In genomic region chr17:23873884-23874856, GRCm38 (mm10) we compare ENCODE assay signal across 10 mouse cellular contexts. TPM values are rescaled to one million over a fixed set of nuclear protein-coding genes. Genes with fewer than 3 reads are reported as not detected.
DNase-seq lines count a peak whose midpoint lies in the region; ATAC-seq and TF ChIP-seq lines count a peak whose summit lies in the region.
"Had no signal": no experiment of that assay in that cellular context is flagged by ENCODE, and none has a peak within 500 bp of the region (broad histone marks: within the 10 kb centered on the region; RNA-seq: fewer than 3 reads in every experiment).

No protein-coding gene starts in this region.

- peak; percentile 80 for TF ChIP-seq CTCF in left cerebral cortex, adult 2 months (IDR thresholded peaks at IDR 0.05)

- intact Hi-C loops in left cerebral cortex, adult 2 months (cut with DNase I): loop anchor here (1.0 kb wide), 1 partner anchor 86 kb away; no protein-coding TSS in a partner anchor
- intact Hi-C loops in heart, postnatal 36 days (cut with DNase I): loop anchor here (1.0 to 5.0 kb wide), 3 partner anchors 86 to 125 kb away; partner anchors contain the start of gene Flywch1

- no peak for ATAC-seq in activated CD4-positive, CD25-positive, alpha-beta regulatory T cell, adult 4 months

- H3K27ac ChIP-seq in left cerebral cortex, adult 2 months: no peak overlapping the region
- H3K27ac ChIP-seq: limb, embryonic 12.5 days had no signal

- no peak overlapping the region for H3K4me3 ChIP-seq in left cerebral cortex, adult 2 months
- H3K4me3 ChIP-seq: limb, embryonic 12.5 days had no signal

- DNase-seq in left cerebral cortex, adult 2 months (ENCODE audit: extremely low spot score in 1 of 2, low spot score in 2 of 2): peak in 1 of 2 experiments; percentile 20
- no peak for DNase-seq in left cerebral cortex, adult 8-10 months (ENCODE audit: low spot score in 2 of 2)
- peak; percentile 12 for DNase-seq in MEL-GATA-1-ER (ENCODE audit: extremely low read depth, low read depth)
- DNase-seq in cerebellum, adult 8-10 months: peak; percentile 48
- peak; percentile 38 to 51 for DNase-seq in heart, postnatal 36 days
- DNase-seq in layer of hippocampus, adult 9-11 months: peak; percentile 15
- DNase-seq in retina, adult 2 months (ENCODE audit: low read depth, low spot score): peak; percentile 25

RNA-seq across cellular contexts. Expression of gene Prss21, which starts 6.3 kb away (rescaled TPM):
- total RNA-seq in left cerebral cortex, adult 2 months (2021): not detected
- not detected for total RNA-seq in left cerebral cortex, adult 8-10 months (2022)
- not detected for total RNA-seq in heart, postnatal 36 days (2021)
- polyA plus RNA-seq in activated CD4-positive, CD25-positive, alpha-beta regulatory T cell, adult 4 months (2017; shearing (Covaris generic)): not detected
- polyA plus RNA-seq: limb, embryonic 12.5 days; stomach, embryonic 16.5 days had no signal

RNA-seq across cellular contexts. Expression of gene Dcpp1, which starts 6.5 kb away (rescaled TPM):
- not detected for total RNA-seq in left cerebral cortex, adult 2 months (2021)
- total RNA-seq in left cerebral cortex, adult 8-10 months (2022): not detected
- not detected for total RNA-seq in heart, postnatal 36 days (2021)
- polyA plus RNA-seq in activated CD4-positive, CD25-positive, alpha-beta regulatory T cell, adult 4 months (2017; shearing (Covaris generic)): not detected
- polyA plus RNA-seq: limb, embryonic 12.5 days; stomach, embryonic 16.5 days had no signal

RNA-seq across cellular contexts. Expression of gene Dcpp2, which starts 6.5 kb away (rescaled TPM):
- not detected for total RNA-seq in left cerebral cortex, adult 2 months (2021)
- not detected for total RNA-seq in left cerebral cortex, adult 8-10 months (2022)
- not detected for total RNA-seq in heart, postnatal 36 days (2021)
- not detected for polyA plus RNA-seq in activated CD4-positive, CD25-positive, alpha-beta regulatory T cell, adult 4 months (2017; shearing (Covaris generic))
- polyA plus RNA-seq: limb, embryonic 12.5 days; stomach, embryonic 16.5 days had no signal

RNA-seq across cellular contexts. Expression of gene Prss41, which starts 30.2 kb away (rescaled TPM):
- total RNA-seq in left cerebral cortex, adult 2 months (2021): 1 to 10 TPM; 1.1 to 2.2 TPM
- 1 to 10 TPM; 1.1 to 3.2 (median 2.0) TPM for total RNA-seq in left cerebral cortex, adult 8-10 months (2022)
- total RNA-seq in heart, postnatal 36 days (2021): not detected
- polyA plus RNA-seq in activated CD4-positive, CD25-positive, alpha-beta regulatory T cell, adult 4 months (2017; shearing (Covaris generic)): 10 to 100 TPM in 1 of 2 experiments, 1 to 10 TPM in 1; 6.4 to 10.5 TPM

RNA-seq across cellular contexts. Expression of gene Prss32, which starts 30.5 kb away (rescaled TPM):
- not detected for total RNA-seq in left cerebral cortex, adult 2 months (2021)
- under 1 TPM in 3 of 4 experiments, not detected in 1; 0.39 to 0.87 (median 0.66) TPM for total RNA-seq in left cerebral cortex, adult 8-10 months (2022)
- total RNA-seq in heart, postnatal 36 days (2021): not detected
- 1 to 10 TPM in 1 of 2 experiments, not detected in 1; 2.6 TPM for polyA plus RNA-seq in activated CD4-positive, CD25-positive, alpha-beta regulatory T cell, adult 4 months (2017; shearing (Covaris generic))
- polyA plus RNA-seq: limb, embryonic 12.5 days had no signal

Comparison
In these comparisons a context has a peak if more than half of its experiments do, and no peak if none do; other contexts are left out.
1. DNase-seq: peak in MEL-GATA-1-ER (single experiment), cerebellum, adult 8-10 months (single experiment), heart, postnatal 36 days (2 of 2), layer of hippocampus, adult 9-11 months (single experiment) and retina, adult 2 months (single experiment); none in left cerebral cortex, adult 8-10 months (0 of 2).